Mouse (Mus musculus) embryo, embryonic 10.5 days (tissue): ENCODE results near the gene Pigh.

ENCODE experiments used
- DNase-seq: peaks from one replicate; pipeline ENCODE4 v3.0.0-alpha.2; 2015; ENCODE audit warnings: low spot score

The Pigh gene

DNA sequence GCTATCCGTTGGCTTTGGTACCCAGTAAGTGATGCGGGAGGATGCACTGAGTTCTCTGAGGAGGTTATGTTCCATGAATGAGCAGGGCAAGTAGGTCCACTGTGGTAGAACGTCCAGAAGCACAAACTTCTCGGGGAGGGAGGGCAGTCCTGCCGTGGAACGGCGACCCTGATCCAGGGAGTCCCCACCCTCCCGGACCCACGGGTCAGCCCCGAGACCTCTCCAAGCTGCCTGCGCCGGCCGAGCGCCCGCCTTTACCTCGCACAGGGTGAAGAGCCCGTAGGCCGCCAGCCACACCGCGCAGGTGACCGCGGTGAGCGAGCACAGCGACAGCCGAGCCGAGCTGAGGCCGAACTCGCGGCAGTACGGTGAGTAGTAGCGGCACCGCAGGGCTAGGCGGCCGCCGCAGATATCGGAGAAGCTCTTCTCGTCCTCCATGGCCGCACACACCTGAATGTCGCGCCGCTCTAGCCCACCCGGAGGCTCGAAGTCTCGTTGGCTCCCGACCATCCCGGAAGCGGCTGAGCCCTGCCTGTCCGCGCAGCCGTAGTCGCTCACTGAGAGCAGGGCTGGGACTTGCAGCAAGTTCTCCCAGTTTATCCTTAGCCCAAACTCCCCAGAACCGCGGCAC lies at the start of gene Pigh:
Gene Pigh (minus strand): TSS at position 470 of the 631 bp plus-strand sequence.
- peak; percentile 93 for DNase-seq

DNA sequence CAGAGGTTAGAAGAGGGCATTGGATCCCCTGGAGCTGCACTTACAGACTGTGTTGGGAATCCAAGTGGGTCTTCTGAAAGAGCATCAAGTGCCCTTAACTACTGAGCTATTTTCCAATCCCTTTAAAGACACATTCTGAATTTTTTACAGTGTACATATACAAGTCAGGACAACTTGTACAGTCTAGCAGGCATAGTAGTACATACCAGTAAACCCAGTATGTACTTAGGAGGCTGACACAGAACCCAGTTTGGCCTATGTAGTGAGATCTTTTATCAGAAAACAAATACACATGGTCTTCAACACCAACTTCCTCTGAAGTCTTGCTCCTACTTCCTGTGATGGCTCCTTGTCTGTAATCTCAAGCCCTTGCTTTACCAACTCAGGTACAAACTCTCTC lies 49.5 kb upstream of the Pigh start:
- DNase-seq = no peak

- peak; percentile 9 for DNase-seq
These were observed 47.5 kb upstream of the Pigh start for GRCm38 (mm10) chr12:79136949-79137348.

- peak; percentile 5 for DNase-seq
These were observed 45.7 kb upstream of the Pigh start for GRCm38 (mm10) chr12:79135105-79135504.

DNA sequence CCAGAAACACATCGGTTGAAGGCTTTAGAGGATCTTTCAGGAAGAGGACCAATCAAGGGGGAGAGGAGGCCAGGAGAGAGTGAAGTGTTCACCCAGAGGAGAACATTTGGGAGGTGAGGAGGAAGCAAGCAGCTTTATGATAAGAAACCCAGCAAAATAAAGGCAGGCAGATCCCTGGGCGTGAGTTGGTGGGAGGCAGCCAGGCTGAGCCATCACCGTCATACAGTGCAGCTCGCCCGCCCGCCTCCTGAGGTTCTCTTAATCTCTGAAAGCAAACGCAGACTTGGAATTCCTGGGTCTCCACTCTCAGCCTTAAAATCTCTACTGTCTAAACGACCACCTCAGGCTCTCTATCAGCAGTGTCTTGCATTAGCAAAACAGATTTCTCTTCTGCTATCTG lies 45.2 kb upstream of the Pigh start:
- DNase-seq = no peak

DNA sequence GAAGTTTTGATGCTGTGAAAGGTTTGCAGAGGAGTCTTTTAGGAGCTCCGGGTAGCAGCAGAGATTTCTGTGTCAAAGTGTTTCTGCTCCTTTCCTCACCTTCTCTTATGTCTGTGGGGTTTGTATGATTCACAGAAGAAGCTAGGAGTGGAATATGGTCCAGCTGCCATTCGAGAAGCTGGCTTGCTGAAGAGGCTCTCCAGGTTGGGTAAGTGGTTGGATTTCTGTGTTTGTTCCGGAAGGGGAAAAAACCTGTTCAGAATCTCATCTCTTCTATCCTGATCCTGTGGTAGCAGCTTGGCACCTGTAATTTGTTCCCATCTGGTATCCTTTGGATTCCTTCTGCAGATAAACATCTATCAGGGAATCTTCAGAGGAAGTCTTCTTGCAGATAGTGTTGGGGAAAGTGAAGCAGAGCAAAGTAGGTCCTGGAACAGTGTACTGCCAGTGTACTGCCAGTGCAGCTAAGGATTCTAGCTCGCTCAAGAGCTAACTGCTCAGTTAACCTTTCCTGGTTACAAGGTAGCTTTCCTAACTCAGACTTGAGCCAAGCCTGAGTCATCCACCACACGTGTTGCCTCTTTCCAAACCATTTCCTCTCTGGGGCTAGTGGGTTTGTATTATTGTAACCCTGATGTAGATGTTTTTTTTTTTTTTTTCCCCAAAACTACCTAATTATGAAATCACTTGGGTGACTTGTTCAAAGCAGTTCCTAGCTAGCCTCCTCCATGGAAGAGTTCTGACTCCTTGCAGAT lies 42.4 kb upstream of the Pigh start:
- DNase-seq = no peak

- DNase-seq = peak; percentile 34
These were observed 41.8 kb upstream of the Pigh start for GRCm38 (mm10) chr12:79131178-79131675.

GRCm38 (mm10) chr12:79130299-79131177 lies 41.1 kb upstream of the Pigh start, which contains the start of gene Arg2:
Gene Arg2 (plus strand): TSS chr12:79130777.
- peak; percentile 79 for DNase-seq

DNA sequence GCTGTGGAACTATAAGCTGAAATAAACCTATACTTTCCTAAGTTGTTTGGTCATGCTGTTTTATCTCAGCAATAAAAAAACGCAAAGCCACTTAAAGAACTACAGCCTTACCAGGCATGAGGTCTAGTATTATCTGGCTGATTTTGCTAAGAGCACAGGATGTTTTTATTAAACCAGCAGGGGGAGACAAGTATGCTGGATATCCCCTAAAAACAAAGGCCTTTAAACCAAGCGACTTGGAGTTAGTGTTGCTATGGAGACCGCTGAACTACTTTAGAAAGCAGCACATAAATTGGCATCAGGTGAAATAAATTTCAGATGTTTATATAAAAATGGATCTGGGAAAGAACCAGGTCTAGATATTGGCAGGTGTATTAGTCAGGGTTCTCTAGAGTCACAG lies 33.4 kb upstream of the Pigh start:
- DNase-seq = peak; percentile 65

DNA sequence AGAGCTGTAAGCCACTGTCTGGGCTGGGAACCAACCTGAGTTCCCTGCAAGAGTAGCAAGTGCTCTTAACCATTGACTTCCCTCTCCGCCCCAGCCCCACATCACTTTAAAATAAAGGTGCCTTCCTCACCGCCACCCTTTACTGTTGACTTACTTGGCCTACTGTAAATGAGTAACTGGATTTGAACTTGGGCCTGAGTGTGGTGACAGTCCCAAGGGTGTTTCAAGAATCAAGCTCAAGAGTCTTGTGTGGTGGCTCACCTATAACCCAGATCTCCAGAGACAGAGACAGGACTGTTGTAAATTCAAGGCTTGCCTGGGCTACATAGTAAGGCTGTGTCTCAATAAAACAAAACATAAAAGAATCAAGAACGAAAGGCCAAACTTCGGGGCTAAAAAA lies 29.5 kb upstream of the Pigh start:
- no peak for DNase-seq

GRCm38 (mm10) chr12:79105312-79105711 lies 15.9 kb upstream of the Pigh start:
- no peak for DNase-seq

- DNase-seq = no peak
These were observed 15.1 kb upstream of the Pigh start for GRCm38 (mm10) chr12:79104544-79104943.

GRCm38 (mm10) chr12:79103773-79104172 lies 14.3 kb upstream of the Pigh start:
- no peak for DNase-seq

GRCm38 (mm10) chr12:79097106-79097752 lies 7.8 kb upstream of the Pigh start:
- peak; percentile 73 for DNase-seq

- DNase-seq = peak; percentile 12
These were observed 3.1 kb upstream of the Pigh start for GRCm38 (mm10) chr12:79092569-79092968.

- no peak for DNase-seq
These were observed 16.1 kb downstream of the Pigh start for GRCm38 (mm10) chr12:79073362-79073761.

DNA sequence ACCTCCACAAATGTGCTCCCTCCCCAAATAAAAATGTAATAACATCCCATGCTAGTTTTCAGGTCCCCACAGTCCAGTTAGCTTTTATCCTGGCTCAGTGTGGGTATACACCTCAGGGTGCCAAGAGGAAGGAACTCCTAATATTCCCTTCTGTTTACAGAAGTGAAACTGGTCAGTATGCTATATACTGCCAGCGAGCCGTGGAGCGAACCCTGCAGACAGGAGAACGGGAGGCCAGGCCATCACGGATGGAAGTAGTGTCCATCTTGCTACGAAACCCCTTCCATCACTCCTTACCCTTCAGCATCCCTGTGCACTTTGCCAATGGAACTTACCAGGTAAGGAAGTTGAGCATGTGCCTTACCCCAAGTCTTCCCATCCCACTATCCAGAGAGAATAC lies 16.9 kb downstream of the Pigh start:
- no peak for DNase-seq

GRCm38 (mm10) chr12:79070736-79071333 lies 18.6 kb downstream of the Pigh start:
- DNase-seq = no peak

- DNase-seq = no peak
These were observed 19.5 kb downstream of the Pigh start for GRCm38 (mm10) chr12:79069916-79070315.

- DNase-seq = no peak
These were observed 20.3 kb downstream of the Pigh start for GRCm38 (mm10) chr12:79069187-79069608.

- DNase-seq = no peak
These were observed 21.1 kb downstream of the Pigh start for GRCm38 (mm10) chr12:79068306-79068705.
